Mouse (Mus musculus): Measurements from ENCODE around the gene Tanc2. TPM values are rescaled to one million over a fixed set of nuclear protein-coding genes. Genes with fewer than 3 reads are reported as not detected.

Tanc2 gene
- total and polyA plus RNA-seq, 3 experiments, result 0.04 to 0.18 TPM; not detected in 1

DNA sequence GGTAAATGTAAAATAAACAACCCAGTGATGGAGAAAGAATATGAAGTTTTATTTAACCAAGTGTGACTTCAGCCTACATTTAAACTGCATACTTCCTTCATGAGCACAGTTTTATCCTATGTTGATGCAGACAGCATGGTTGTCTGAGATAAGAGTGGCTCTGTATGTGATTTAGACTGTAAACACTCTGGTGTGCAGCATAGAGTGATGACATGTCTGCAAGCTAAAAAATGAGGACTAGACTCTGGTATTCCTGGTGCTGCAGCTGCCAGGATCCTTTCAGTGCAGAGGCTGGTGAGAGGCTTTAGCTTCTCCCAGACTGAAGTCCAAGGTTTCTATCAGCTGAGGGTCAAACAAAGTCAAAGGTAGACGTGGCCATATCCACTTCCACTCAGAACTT is 297.5 kb downstream of the Tanc2 start:
- H3K9ac ChIP-seq (ENCODE audit: control insufficient read depth, low read depth, low read length, poor library complexity, severe bottlenecking), result no peak overlapping the region
- no peaks in the 10 kb centered on the region for H3K4me1 ChIP-seq (ENCODE audit: control insufficient read depth in 1 of 2, insufficient read depth in 2 of 2, low read length in 2 of 2)
- no peaks in the 10 kb centered on the region for H3K36me3 ChIP-seq (ENCODE audit: control insufficient read depth in 1 of 2, insufficient read depth in 2 of 2, low read length in 2 of 2)
- H3K27me3 ChIP-seq (ENCODE audit: control insufficient read depth in 1 of 2, insufficient read depth in 2 of 2, low read length in 2 of 2), result peaks cover 15 to 58% of the 10 kb centered on the region in 2 experiments
- TF ChIP-seq ZKSCAN1 (IDR thresholded peaks at IDR 0.05; ENCODE audit: low read depth, low read length) (no peak), NELFE (IDR thresholded peaks at IDR 0.05; ENCODE audit: low read depth, low read length) (no peak), USF2 (IDR thresholded peaks at IDR 0.05; ENCODE audit: borderline replicate concordance in 1 of 2, insufficient read depth in 1 of 2, low read depth in 1 of 2, low read length in 2 of 2) (no peak), EP300 (IDR thresholded peaks at IDR 0.05; ENCODE audit: low read depth in 1 of 2, low read length in 2 of 2) (no peak), ZC3H11A (IDR thresholded peaks at IDR 0.05; ENCODE audit: low read depth, low read length) (no peak), TBP (IDR thresholded peaks at IDR 0.05; ENCODE audit: low read depth, low read length) (no peak), ETS1 (IDR thresholded peaks at IDR 0.05; ENCODE audit: low read depth, low read length) (no peak), KAT2A (conservative IDR thresholded peaks at IDR 0.05; ENCODE audit: low read depth, low read length) (no peak), NRF1 (IDR thresholded peaks at IDR 0.05; ENCODE audit: insufficient read depth, low read depth, low read length, poor library complexity, severe bottlenecking) (no peak), CTCF (IDR thresholded peaks at IDR 0.05 in 2 of 3, conservative IDR thresholded peaks at IDR 0.05 in 1 of 3; ENCODE audit: control insufficient read depth in 1 of 3, insufficient read depth in 1 of 3, low read depth in 2 of 3, low read length in 3 of 3, poor library complexity in 1 of 3, severe bottlenecking in 1 of 3) (no peak), CHD1 (IDR thresholded peaks at IDR 0.05; ENCODE audit: low read depth, low read length) (no peak), POLR2A (IDR thresholded peaks at IDR 0.05; ENCODE audit: control insufficient read depth in 1 of 2, insufficient read depth in 1 of 2, low read depth in 1 of 2, low read length in 2 of 2, poor library complexity in 1 of 2) (no peak)
- no peak overlapping the region for H3K27ac ChIP-seq (ENCODE audit: control insufficient read depth, low read depth, low read length)
- DNase-seq (ENCODE audit: low read depth, low spot score), result no peak
- H3K4me3 ChIP-seq (ENCODE audit: control insufficient read depth in 1 of 2, insufficient read depth in 1 of 2, low read depth in 2 of 2, low read length in 2 of 2), result no peak overlapping the region
- no peaks in the 10 kb centered on the region for H3K9me3 ChIP-seq (replicated peaks; ENCODE audit: insufficient read depth, low read length)
- no peaks in the 10 kb centered on the region for H3K79me2 ChIP-seq (ENCODE audit: control insufficient read depth, insufficient read depth, low read length, poor library complexity)

DNA sequence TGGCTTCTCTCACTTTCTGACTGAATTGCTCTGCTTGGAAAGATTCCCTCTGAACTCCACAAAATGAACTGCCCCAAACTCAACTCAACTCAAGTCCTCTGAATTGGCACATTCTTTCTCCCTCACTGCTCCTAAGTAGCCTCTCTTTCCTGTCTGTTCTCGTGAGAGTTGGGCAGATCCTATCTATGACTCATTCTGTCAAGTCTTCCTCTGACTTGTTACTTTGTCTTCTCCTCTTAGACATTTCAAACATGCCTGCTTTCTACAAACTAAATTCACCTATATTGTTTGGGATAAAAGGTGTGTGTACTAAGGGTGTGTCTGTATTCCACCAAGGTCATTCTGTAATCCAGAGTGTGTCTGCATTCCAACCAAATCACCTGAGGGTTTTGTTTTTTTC is 309.4 kb downstream of the Tanc2 start:
- no peak overlapping the region for H3K4me3 ChIP-seq (ENCODE audit: control insufficient read depth in 1 of 2, insufficient read depth in 1 of 2, low read depth in 2 of 2, low read length in 2 of 2)
- no peak overlapping the region for H3K9ac ChIP-seq (ENCODE audit: control insufficient read depth, low read depth, low read length, poor library complexity, severe bottlenecking)
- H3K27ac ChIP-seq (ENCODE audit: control insufficient read depth, low read depth, low read length), result no peak overlapping the region
- DNase-seq (ENCODE audit: low read depth, low spot score), result peak; percentile 24
- H3K79me2 ChIP-seq (ENCODE audit: control insufficient read depth, insufficient read depth, low read length, poor library complexity), result no peaks in the 10 kb centered on the region
- H3K36me3 ChIP-seq (ENCODE audit: control insufficient read depth in 1 of 2, insufficient read depth in 2 of 2, low read length in 2 of 2), result no peaks in the 10 kb centered on the region
- H3K9me3 ChIP-seq (replicated peaks; ENCODE audit: insufficient read depth, low read length), result no peaks in the 10 kb centered on the region
- H3K4me1 ChIP-seq (ENCODE audit: control insufficient read depth in 1 of 2, insufficient read depth in 2 of 2, low read length in 2 of 2), result no peaks in the 10 kb centered on the region
- TF ChIP-seq RCOR1 (IDR thresholded peaks at IDR 0.05; ENCODE audit: low read depth, low read length) (no peak), HCFC1 (IDR thresholded peaks at IDR 0.05; ENCODE audit: low read depth, low read length) (no peak), ZC3H11A (IDR thresholded peaks at IDR 0.05; ENCODE audit: low read depth, low read length) (no peak), TBP (IDR thresholded peaks at IDR 0.05; ENCODE audit: low read depth, low read length) (no peak), ZNF384 (IDR thresholded peaks at IDR 0.05; ENCODE audit: low read depth, low read length) (no peak), RAD21 (IDR thresholded peaks at IDR 0.05; ENCODE audit: low read depth, low read length) (no peak), EP300 (IDR thresholded peaks at IDR 0.05; ENCODE audit: low read depth in 1 of 2, low read length in 2 of 2) (no peak), POLR2A (IDR thresholded peaks at IDR 0.05; ENCODE audit: control insufficient read depth in 1 of 2, insufficient read depth in 1 of 2, low read depth in 1 of 2, low read length in 2 of 2, poor library complexity in 1 of 2) (no peak), MXI1 (IDR thresholded peaks at IDR 0.05; ENCODE audit: low read depth, low read length) (no peak), MAX (IDR thresholded peaks at IDR 0.05; ENCODE audit: low read length) (no peak)
- H3K27me3 ChIP-seq (ENCODE audit: control insufficient read depth in 1 of 2, insufficient read depth in 2 of 2, low read length in 2 of 2), result peaks cover 21 to 24% of the 10 kb centered on the region in 2 experiments

Data from MEL (cell line).